Mouse (Mus musculus) stomach, embryonic 15.5 days (tissue): ENCODE results near the gene March9. TPM values are rescaled to one million over a fixed set of nuclear protein-coding genes. Genes with fewer than 3 reads are reported as not detected.

Experiments
- ATAC-seq: fragments of 200-750 bp; cut with Nextera tagmentation; 2 replicates; pipeline ENCODE4 v1.8.0; 2017; ENCODE audit warnings: low read depth, moderate number of reproducible peaks, moderate TSS enrichment; ENCODE audit not compliant: insufficient read depth, low FRiP score
- H3K27ac ChIP-seq: fragments of 300-500 bp; sonication (generic); 2 replicates; pipeline ENCODE4 v1.5.1; 2015; ENCODE audit warnings: mild to moderate bottlenecking, inconsistent platforms
- H3K27me3 ChIP-seq: fragments of 300-500 bp; sonication (generic); replicated peaks from 2 replicates; pipeline ENCODE4 v1.6.1; 2015; ENCODE audit warnings: inconsistent platforms
- H3K36me3 ChIP-seq: fragments of 300-500 bp; sonication (generic); 2 replicates; pipeline ENCODE4 v1.6.1; 2015; ENCODE audit warnings: inconsistent platforms
- H3K4me1 ChIP-seq: fragments of 300-500 bp; sonication (generic); 2 replicates; pipeline ENCODE4 v1.6.1; 2015; ENCODE audit warnings: inconsistent platforms
- H3K4me2 ChIP-seq: fragments of 300-500 bp; sonication (generic); 2 replicates; pipeline ENCODE4 v1.6.1; 2015; ENCODE audit warnings: mild to moderate bottlenecking, inconsistent platforms
- H3K4me3 ChIP-seq: fragments of 300-500 bp; sonication (generic); replicated peaks from 2 replicates; pipeline ENCODE4 v1.5.1; 2015; ENCODE audit warnings: inconsistent platforms
- H3K9ac ChIP-seq: fragments of 300-500 bp; sonication (generic); 2 replicates; pipeline ENCODE4 v1.6.1; 2015; ENCODE audit warnings: inconsistent platforms
- H3K9me3 ChIP-seq: fragments of 300-500 bp; sonication (generic); 2 replicates; pipeline ENCODE4 v1.6.1; 2016; ENCODE audit warnings: inconsistent platforms
- WGBS: fragments of 180-500 bp; shearing (Covaris S2); methylation state at CpG from one replicate; pipeline ENCODE4 v1.1.7; 2015; 5-methylcytosine and 5-hydroxymethylcytosine counted together
- polyA plus RNA-seq: library from polyadenylated mRNA; unstranded; fragments of >200 nt; fragmentation: Nextera tagmentation; extraction: Ambion mirVana; gene quantifications from 2 replicates; pipeline ENCODE4 v1.2.1, GENCODE M21; 2015

March9 gene
- polyA plus RNA-seq, 1 experiment from 2014 or later = 1.2 TPM

- Histone ChIP-seq H3K27me3 (peaks cover 1% of the 10 kb centered on the region; the same call in 1 of the 2 replicates), H3K36me3 (peaks cover 9% of the 10 kb centered on the region), H3K9ac (peak overlapping the region; percentile 63), H3K27ac (peak overlapping the region; percentile 88; the same call in 1 of the 2 replicates), H3K9me3 (no peaks in the 10 kb centered on the region), H3K4me1 (0 out of 2 replicates have a peak, but pooled peaks cover 6% of the 10 kb centered on the region), H3K4me2 (peak overlapping the region; percentile 97), H3K4me3 (peak overlapping the region; percentile 96)
- ATAC-seq = no peak
- 12% methylated on average over 5 of the region's 5 CpGs for WGBS
Measured at GRCm38 (mm10) chr10:127042468-127043115, 17.4 kb downstream of the March9 start.

GRCm38 (mm10) chr10:127041774-127042338 lies 18.1 kb downstream of the March9 start:
- H3K4me2 ChIP-seq = peak overlapping the region; percentile 97
- no peaks in the 10 kb centered on the region for H3K27me3 ChIP-seq
- peak overlapping the region; percentile 63 for H3K9ac ChIP-seq
- peak overlapping the region; percentile 96 for H3K4me3 ChIP-seq
- peak; percentile 82 for ATAC-seq
- H3K9me3 ChIP-seq = no peaks in the 10 kb centered on the region
- H3K27ac ChIP-seq = peak overlapping the region; percentile 88
- H3K4me1 ChIP-seq = 0 out of 2 replicates have a peak, but pooled peaks cover 6% of the 10 kb centered on the region
- H3K36me3 ChIP-seq = peaks cover 9% of the 10 kb centered on the region
- WGBS = under 1% methylated on average over 44 of the region's 44 CpGs

- Histone ChIP-seq H3K9ac (peak within 1 kb of the TSS; percentile 63), H3K36me3 (peaks cover 9% of the 10 kb centered on the region), H3K27me3 (no peaks in the 10 kb centered on the region), H3K4me3 (peak within 1 kb of the TSS; percentile 96), H3K27ac (peak within 1 kb of the TSS; percentile 88), H3K4me1 (0 out of 2 replicates have a peak, but pooled peaks cover 6% of the 10 kb centered on the region), H3K9me3 (no peaks in the 10 kb centered on the region), H3K4me2 (peak within 1 kb of the TSS; percentile 97)
- WGBS = 0% methylated on average over 27 of the region's 28 CpGs
- peak; percentile 61 for ATAC-seq
Measured at GRCm38 (mm10) chr10:127041274-127041766, 18.7 kb downstream of the March9 start, which contains the start of the genes Mettl1 and Eef1akmt3. Gene Mettl1, plus strand, starts transcription at chr10:127041414. Gene Eef1akmt3, minus strand, starts transcription at chr10:127041513.

GRCm38 (mm10) chr10:127040569-127041214 lies 19.3 kb downstream of the March9 start:
- WGBS = under 1% methylated on average over 20 of the region's 20 CpGs
- Histone ChIP-seq H3K4me3 (peak overlapping the region; percentile 96), H3K9ac (peak overlapping the region; percentile 63), H3K27ac (peak overlapping the region; percentile 88), H3K36me3 (peaks cover 9% of the 10 kb centered on the region), H3K27me3 (no peaks in the 10 kb centered on the region), H3K4me2 (peak overlapping the region; percentile 97), H3K4me1 (0 out of 2 replicates have a peak, but pooled peaks cover 6% of the 10 kb centered on the region), H3K9me3 (no peaks in the 10 kb centered on the region)
- no peak for ATAC-seq

- WGBS = 74% methylated on average over 12 of the region's 12 CpGs
- no peak for ATAC-seq
- no peak overlapping the region for H3K27ac ChIP-seq
- 0 out of 2 replicates have a peak, but pooled peaks cover 4% of the 10 kb centered on the region for H3K4me1 ChIP-seq
- H3K4me2 ChIP-seq = no peak overlapping the region
- no peaks in the 10 kb centered on the region for H3K9me3 ChIP-seq
- H3K4me3 ChIP-seq = no peak overlapping the region
- no peaks in the 10 kb centered on the region for H3K36me3 ChIP-seq
- no peak overlapping the region for H3K9ac ChIP-seq
- no peaks in the 10 kb centered on the region for H3K27me3 ChIP-seq
Measured at GRCm38 (mm10) chr10:127037641-127038040, 22.3 kb downstream of the March9 start.

GRCm38 (mm10) chr10:127036273-127036672 lies 23.7 kb downstream of the March9 start:
- no peak for ATAC-seq
- Histone ChIP-seq H3K9me3 (no peaks in the 10 kb centered on the region), H3K4me1 (no peaks in the 10 kb centered on the region), H3K4me3 (no peak overlapping the region), H3K27me3 (no peaks in the 10 kb centered on the region), H3K36me3 (no peaks in the 10 kb centered on the region), H3K27ac (no peak overlapping the region), H3K9ac (no peak overlapping the region), H3K4me2 (no peak overlapping the region)
- WGBS = 77% methylated on average over 12 of the region's 12 CpGs

- Histone ChIP-seq H3K36me3 (peaks cover 7% of the 10 kb centered on the region), H3K4me1 (peaks cover 4% of the 10 kb centered on the region; the same call in 1 of the 2 replicates), H3K27ac (no peak overlapping the region), H3K4me2 (no peak overlapping the region), H3K27me3 (no peaks in the 10 kb centered on the region), H3K9me3 (no peaks in the 10 kb centered on the region), H3K9ac (no peak overlapping the region), H3K4me3 (no peak overlapping the region)
- WGBS = 72% methylated on average over 8 of the region's 8 CpGs
- no peak for ATAC-seq
Measured at GRCm38 (mm10) chr10:127033301-127033741, 26.7 kb downstream of the March9 start.

DNA sequence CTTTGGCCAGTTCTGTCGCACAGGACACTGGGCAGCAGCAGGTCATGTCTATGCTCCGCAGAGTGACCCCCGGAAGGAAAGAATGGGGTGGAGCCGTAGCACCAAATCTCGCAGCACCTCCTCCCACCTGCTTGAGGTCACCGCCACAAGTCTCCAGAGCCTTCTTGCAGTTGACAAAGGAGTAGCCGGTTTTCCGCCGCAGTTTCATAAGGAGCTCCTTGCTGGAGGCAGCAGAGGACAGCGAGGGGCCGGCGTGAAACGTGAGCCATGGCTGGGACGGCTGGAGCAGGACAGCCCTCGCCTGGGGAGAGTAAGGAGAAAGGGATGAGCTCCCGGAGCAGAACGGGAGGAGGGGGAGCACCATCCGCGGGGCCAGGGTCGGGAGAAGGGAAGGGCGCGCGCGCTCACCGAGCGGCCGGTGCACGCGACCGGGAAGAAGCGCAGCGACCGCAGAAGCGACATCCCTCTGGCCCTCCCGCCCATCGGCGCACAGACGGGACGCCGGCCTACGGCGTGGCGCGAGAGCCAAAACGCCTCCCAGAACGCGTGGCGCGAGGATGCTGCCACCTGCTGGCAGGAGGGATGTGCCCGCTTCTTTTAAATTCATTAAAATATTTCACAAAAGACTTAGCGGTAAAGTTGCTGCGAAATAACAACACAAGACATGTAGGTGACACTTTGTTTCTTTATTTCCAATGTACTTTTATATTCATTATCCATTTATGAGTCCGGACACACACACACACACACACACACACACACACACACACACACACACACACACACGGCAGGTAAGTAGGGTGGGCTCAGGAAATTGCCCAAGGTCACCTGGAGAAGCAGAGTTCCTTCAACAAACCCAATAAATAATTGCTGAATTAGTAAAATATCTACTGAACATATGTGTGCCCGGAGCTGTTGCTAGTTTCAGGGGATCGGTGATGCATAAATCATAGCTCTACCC lies 29.4 kb downstream of the March9 start, which contains the start of gene Tsfm:
Gene Tsfm, minus strand, starts transcription at position 505 of the 961 bp plus-strand sequence.
- ATAC-seq = peak; percentile 84

GRCm38 (mm10) chr10:127018422-127018821 lies 41.6 kb downstream of the March9 start:
- Histone ChIP-seq H3K4me1 (no peaks in the 10 kb centered on the region), H3K4me2 (no peak overlapping the region), H3K9ac (no peak overlapping the region), H3K27me3 (no peaks in the 10 kb centered on the region), H3K4me3 (no peak overlapping the region), H3K9me3 (no peaks in the 10 kb centered on the region), H3K36me3 (peaks cover 13% of the 10 kb centered on the region), H3K27ac (no peak overlapping the region)
- 73% methylated on average over 16 of the region's 16 CpGs for WGBS
- ATAC-seq = no peak

More for the DNA sequence above, 29.4 kb downstream of the March9 start, which contains the start of gene Tsfm:
- H3K36me3 ChIP-seq = peaks cover 23% of the 10 kb centered on the region
- peak within 1 kb of the TSS; percentile 76 for H3K9ac ChIP-seq
- H3K4me3 ChIP-seq = peak within 1 kb of the TSS; percentile 89
- no peaks in the 10 kb centered on the region for H3K27me3 ChIP-seq
- H3K27ac ChIP-seq = peak within 1 kb of the TSS; percentile 77; the same call in 1 of the 2 replicates
- peak within 1 kb of the TSS; percentile 67 for H3K4me2 ChIP-seq
- peaks cover 4% of the 10 kb centered on the region; the same call in 1 of the 2 replicates for H3K4me1 ChIP-seq
- no peaks in the 10 kb centered on the region for H3K9me3 ChIP-seq
- 5% methylated on average over 55 of the region's 56 CpGs for WGBS

DNA sequence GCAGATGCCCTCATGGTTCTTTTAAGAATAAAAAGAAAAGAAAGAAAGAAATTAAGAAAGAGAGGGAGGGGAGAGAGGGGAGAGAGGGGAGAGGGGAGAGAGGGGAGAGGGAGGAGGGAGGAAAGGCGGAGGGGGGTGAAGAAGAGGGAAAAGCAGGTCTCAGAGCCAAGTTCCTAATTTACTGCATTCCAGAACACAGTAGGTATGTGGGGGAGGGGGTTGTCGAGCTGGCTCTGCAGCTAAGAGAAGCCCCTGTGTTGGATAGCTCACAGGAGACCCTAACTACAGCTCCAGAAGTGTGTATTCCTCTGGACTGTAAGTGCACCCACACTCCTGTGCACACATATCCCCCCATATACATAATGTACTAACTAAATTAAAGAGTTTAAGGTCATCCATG lies 42.9 kb downstream of the March9 start:
- H3K9ac ChIP-seq = no peak overlapping the region
- H3K4me2 ChIP-seq = no peak overlapping the region
- 17% methylated on average over 1 of the region's 2 CpGs for WGBS
- no peaks in the 10 kb centered on the region for H3K4me1 ChIP-seq
- H3K27me3 ChIP-seq = no peaks in the 10 kb centered on the region
- no peaks in the 10 kb centered on the region for H3K9me3 ChIP-seq
- no peak overlapping the region for H3K27ac ChIP-seq
- H3K4me3 ChIP-seq = no peak overlapping the region
- no peak for ATAC-seq
- H3K36me3 ChIP-seq = 0 out of 2 replicates have a peak, but pooled peaks cover 4% of the 10 kb centered on the region

GRCm38 (mm10) chr10:127016488-127016887 lies 43.5 kb downstream of the March9 start:
- ATAC-seq = peak; percentile 63; the same call in 1 of the 2 replicates
- H3K27ac ChIP-seq = no peak overlapping the region

More at GRCm38 (mm10) chr10:127016488-127016887, 43.5 kb downstream of the March9 start:
- no peak overlapping the region for H3K4me2 ChIP-seq
- H3K27me3 ChIP-seq = no peaks in the 10 kb centered on the region
- H3K4me3 ChIP-seq = no peak overlapping the region
- H3K36me3 ChIP-seq = no peaks in the 10 kb centered on the region
- WGBS = 63% methylated on average over 5 of the region's 5 CpGs
- H3K9ac ChIP-seq = no peak overlapping the region
- no peaks in the 10 kb centered on the region for H3K4me1 ChIP-seq
- H3K9me3 ChIP-seq = no peaks in the 10 kb centered on the region
